Mouse (Mus musculus): ENCODE data around the gene Zbtb49.

Gene Zbtb49

GRCm38 (mm10) chr5:38195941-38196340, 24.3 kb downstream of the Zbtb49 start:
- DNase-seq (ENCODE audit: low read depth, low spot score) = no peak

GRCm38 (mm10) chr5:38194946-38195345, 25.3 kb downstream of the Zbtb49 start:
- no peak for DNase-seq (ENCODE audit: low read depth, low spot score)

DNA sequence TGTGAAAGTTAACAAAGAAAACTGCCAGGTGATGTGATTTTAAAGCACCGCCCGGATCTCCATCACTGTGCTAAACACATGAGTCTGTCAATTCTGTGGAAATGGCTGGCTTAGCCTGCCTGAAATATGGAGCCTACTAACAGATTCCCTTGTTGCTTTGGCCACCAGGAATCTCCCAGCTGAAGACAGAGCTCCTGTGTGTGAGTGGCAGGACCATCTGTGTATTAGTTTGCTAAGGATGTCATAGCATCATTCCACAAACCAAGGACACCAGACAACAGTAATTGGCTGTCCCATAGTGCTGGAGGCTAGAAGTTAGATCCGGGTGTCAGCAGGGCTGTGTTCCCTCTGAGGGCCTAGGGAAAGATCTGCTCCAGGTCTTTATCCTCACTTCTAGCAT, 29.4 kb downstream of the Zbtb49 start:
- DNase-seq (ENCODE audit: low read depth, low spot score) = no peak

DNA sequence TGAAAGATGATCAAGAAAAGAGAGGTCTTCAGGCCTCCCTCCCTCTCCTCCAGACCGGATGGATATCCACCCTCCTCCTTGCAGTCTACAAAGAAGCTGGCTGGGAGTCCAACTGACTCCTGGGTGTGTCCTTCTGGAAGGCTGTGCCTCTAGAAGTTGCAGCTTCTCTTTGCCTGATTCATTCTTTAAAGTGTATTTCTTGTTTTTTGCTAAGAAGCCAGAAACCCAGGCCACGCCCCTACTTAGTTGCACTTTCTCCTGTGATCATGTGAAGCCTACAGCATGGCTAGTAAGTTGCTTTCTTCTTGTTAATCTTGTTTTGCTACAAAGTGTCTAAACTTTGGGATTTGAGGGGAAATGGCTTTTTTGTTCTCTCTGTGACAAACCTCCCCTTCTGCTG, 33.3 kb downstream of the Zbtb49 start:
- DNase-seq (ENCODE audit: low read depth, low spot score) = no peak

DNA sequence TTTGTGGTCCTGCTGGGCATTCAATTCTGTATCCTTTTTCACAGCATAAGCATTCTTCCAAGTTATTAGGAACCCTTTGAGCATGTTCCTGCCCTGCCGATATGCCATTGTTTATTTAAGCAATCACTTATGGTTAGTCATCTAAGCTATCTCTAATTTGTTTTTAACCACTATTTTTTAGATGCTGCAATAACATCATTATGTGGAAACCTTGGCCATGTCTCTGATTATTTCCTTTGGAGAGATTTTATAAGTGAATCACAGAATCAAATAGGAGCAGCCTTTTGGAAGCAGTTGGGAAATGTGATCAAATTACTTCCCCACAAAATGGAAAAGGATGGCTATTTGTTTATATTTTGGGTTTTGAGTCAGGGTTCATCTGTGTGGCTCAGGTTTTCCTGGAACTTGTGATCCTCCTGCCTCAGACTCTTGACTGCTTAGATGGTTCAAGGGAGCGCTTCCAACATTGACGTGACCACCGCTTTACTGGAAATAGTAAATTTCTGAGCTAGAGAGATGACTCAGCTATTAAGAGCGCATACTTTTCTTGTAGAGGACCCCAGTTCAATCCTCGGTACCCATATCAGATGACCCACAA, 35.5 kb downstream of the Zbtb49 start:
- DNase-seq (ENCODE audit: low read depth, low spot score) = no peak

- no peak for DNase-seq (ENCODE audit: low read depth, low spot score)
These were observed 45.9 kb downstream of the Zbtb49 start for GRCm38 (mm10) chr5:38174256-38174912.

DNA sequence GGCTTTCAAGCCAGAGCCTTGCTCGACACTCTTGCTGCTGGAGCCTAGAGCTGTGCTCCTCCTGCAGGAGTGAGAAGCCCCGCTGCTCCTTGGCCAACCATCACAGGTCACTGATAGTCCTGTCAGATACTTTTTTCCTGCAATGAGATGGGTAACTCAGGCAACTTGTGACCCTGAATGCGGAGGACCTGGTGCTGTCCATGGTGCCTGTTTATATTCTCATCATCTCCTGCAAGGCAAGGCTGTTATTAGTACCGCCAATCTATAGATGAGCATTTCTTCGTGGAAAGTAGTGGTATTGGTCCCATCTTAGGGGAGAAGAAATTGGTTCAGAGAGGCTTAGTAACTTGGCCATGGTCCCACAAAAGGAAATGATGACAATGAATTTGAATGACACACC, 46.5 kb downstream of the Zbtb49 start:
- DNase-seq (ENCODE audit: low read depth, low spot score) = peak; percentile 17

- no peak for DNase-seq (ENCODE audit: low read depth, low spot score)
These were observed 51.8 kb downstream of the Zbtb49 start for GRCm38 (mm10) chr5:38168497-38168896.

DNA sequence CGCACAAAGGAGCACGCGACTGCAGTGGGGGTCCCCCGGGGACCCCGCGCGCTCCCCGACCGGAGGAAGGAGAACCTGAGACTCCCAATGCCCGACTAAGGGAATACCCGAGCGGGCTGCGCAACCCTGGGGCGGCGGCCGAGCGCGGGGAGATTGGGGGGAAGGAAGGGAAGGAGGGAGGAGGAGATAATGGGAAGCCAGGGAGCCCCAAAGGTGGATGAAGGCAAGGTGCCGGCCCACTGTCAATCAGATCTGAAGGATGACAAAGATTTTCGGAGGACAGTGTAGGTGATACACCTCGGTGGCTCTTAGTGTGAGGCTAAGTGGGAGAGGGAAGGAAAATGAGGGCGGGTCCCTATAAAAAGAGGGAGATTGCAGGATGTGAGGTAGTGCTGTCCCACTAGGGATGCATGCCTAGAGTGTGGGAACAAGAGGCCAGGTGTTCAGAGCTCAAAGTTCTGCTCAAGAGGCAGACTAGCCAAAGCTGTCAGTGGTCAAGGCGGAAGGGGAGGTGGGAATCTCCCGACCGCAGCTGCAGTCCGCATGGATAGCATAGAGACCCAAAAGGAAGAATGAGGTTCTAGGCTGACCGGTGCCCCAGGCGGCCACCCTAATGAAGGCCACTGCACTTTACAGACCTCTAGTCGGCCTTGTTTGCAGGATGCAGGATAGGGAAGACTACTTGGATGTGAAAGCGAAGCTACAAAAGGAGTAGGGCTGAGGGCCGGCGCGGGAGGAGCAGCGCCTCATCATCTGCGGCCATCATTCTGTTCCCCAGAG, 60.4 kb downstream of the Zbtb49 start, which contains the start of gene Nsg1:
Gene Nsg1 (minus strand): TSS at position 274 of the 780 bp plus-strand sequence.
- no peak for DNase-seq (ENCODE audit: low read depth, low spot score)

- DNase-seq (ENCODE audit: low read depth, low spot score) = peak; percentile 69
These were observed 61.2 kb downstream of the Zbtb49 start for GRCm38 (mm10) chr5:38158947-38159633.

DNA sequence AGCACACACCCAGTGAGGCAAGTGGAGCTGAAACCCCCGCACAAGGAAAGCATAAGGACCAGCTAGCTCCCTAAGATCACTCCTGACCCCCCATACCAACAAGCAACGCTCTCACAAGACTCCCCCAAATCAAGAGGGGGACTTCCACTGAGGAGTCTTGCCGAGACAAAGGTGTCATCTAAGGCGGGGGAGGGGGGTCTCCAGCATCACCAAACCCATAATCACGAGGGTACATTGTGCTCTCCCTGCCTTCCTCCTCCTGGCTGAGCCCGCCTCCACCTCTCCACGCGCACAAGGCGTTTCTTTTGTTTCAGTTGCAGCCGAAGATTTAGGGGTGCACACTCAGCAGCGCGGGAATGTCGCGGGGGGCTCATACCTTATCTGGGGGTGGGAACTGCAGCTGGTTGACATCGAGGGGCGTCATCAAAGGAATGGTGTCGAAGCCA, 61.7 kb downstream of the Zbtb49 start:
- DNase-seq (ENCODE audit: low read depth, low spot score) = peak; percentile 53

GRCm38 (mm10) chr5:38157481-38158020, 62.7 kb downstream of the Zbtb49 start:
- no peak for DNase-seq (ENCODE audit: low read depth, low spot score)

DNA sequence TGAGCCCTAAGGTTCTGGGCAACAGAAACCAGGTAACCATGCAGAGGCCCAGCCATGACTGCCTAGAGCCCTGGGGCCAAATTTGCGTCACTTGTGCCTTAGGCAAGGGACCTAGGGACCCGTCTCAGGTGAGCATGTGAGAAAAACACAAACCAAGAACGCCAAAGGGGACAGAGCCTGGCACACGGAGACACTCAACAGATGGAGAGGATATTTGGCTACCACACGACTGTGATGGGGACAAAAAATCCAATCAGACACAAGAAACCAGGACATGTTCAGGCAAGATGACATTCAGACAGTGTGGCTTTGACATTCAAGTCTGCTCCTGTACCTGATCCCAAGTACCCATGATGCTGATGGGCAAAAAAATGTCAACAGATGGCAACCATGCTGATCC, 66.6 kb downstream of the Zbtb49 start:
- no peak for DNase-seq (ENCODE audit: low read depth, low spot score)

DNA sequence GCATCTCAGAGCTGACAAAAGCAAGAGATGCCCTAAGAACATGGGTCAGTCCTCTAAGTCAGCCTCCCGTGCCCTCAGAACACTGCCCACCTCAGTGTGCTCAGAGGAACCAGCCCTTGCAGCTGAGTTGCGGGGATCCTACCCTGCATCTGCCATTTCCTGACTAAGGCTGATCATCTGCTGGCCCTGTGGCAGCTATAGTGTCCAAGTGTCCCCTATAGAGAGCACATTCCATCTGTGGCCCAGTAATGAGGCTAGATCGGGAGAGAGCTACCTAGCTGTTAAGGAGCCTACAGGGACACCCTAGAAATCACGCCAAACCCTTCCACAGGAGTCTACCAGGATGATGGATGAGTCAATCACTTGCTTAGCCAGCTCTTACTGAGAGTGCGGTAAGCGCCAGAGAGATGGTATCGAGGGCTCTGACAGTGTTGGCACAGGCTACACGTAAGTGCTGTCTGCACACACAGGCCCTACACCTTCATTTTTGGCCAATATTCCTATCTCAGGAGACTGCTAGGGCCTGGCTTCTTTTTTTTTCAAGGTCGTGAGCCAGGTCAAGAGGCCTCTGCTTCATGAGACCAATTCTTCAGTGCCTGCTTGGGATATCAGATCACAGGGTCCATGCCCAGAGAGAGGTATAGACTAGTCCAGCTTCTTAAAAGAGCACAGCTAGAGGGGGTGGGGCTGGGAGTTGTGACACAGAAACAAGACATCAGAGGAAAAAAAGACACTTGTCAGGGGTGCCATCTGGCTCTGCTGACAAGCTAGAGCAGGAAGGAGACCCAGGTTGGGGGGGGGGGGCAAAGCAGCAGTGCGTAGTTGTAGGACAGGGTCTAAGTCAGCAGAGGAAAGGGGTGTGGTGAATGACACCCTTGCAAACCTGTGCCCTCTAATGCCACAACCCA, 67.8 kb downstream of the Zbtb49 start:
- no peak for DNase-seq (ENCODE audit: low read depth, low spot score)

DNA sequence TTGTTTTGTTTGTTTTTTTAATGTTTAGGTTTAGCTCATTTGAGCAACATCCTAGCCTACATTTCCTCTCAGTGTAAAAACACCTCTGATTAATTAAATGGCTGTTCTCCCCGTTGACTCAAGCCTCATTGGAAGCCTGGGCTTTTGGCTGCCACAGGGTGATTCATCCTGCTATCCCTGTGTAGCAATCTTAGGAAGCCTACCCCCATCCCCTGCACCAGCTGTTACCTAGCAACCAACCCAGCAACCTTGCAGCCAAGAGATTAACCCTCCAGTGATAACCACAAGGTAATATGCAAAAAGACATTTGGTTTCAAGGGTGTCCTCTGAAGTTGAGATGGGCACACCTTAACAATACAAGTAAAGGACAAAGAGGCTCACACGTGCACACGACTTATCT, 69.0 kb downstream of the Zbtb49 start:
- DNase-seq (ENCODE audit: low read depth, low spot score) = no peak

DNA sequence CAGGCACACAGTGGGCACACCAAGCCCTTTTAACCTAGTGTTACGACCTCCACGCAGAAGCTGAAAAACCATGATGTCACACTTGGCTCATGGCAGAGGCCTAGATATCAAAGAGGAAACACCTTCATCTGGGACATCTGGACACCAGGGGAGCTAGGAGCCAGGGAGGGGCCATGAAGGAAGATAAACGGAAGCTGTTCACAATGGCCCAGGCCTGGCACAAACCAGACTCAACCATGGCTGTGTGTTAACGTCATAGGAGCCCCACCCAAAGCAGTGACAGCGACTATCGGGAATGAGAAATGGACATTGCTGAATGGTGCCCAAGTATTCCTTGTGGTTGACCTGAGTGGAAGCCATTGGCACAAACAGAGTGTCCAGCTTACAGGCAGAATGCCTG, 73.7 kb downstream of the Zbtb49 start:
- no peak for DNase-seq (ENCODE audit: low read depth, low spot score)

DNA sequence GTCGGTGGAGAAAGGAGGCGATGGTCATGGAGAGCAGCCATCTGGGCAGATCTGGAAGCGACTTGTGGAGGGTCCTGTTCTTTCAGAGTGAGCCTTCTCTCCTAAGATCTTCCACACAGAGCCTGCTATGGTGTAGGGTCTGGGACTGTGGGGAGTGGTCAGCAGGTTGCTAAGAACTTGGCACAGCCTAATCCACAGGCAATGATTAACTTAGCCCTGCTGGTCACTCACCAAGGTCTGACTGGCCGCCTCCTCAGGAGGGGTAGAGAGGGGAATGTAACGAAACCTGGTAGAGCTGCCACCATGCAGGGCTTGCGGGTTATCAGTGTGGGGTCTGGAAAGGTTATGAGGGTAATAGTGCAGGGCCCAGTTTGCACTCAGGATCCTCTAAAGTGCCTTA, 79.4 kb downstream of the Zbtb49 start:
- DNase-seq (ENCODE audit: low read depth, low spot score) = no peak

Measured in mesoderm, embryonic 11.5 days (tissue).